Mouse (Mus musculus): ENCODE measurements around the gene Trpm4.

Gene Trpm4

DNA sequence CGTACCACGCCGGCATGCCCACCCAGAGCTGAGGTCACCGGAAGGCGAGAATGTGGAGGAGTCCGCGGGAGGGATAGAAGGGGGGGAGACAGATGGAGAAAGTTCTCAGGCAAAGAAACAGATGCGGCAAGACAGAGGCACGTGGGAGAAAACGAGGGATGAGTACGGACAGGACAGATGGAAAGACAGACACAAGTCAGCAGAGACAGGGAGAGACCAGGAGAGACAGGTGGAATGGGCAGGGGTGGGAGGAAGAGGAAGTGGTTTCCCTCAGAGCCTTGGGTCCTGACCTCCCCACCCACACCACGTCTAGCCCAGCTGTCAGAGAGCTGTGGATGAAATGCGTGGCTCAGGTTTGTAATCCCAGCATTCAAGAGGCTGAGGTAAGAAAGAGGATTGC is 13.3 kb upstream of the Trpm4 start:
- no peak for DNase-seq (ENCODE audit: extremely low spot score)

DNA sequence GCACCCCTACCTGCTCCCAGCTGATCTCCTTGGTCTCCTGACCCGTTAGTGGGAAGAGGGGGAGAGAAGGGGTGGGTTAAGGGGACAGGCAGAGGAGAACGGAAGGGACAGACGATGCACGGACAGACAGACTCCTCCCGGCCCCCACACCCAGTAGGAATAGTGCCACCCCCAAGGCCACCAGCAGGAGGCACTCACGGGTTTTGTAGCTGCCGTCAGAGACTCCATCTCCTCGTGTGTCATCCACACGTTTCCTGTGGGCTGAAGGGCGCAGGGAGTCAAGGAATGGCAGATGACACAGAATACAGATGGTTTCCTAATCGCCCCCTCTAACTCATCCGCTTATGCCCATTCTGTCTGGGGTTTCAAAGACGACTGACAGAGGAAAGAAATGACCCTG is 10.0 kb upstream of the Trpm4 start:
- DNase-seq (ENCODE audit: extremely low spot score): no peak

DNA sequence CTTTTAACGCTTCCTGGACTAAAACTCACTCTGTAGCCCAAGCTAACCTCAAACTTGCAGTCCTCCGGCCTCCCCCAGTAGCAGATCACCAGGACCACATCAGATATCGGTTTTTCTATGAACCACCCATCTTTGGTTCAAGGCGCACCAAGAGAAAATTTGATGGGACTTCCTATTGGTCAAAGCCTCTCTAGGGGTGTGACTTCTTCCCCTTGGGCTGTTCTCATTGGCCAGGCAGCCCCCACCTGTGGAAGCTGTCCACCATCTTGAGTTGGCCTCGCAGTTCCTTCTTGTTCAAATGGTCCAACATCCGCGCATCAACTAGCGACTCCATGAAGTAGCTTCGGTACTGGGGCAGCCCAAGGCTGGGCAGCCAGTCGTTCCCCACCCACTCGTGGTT is 8.5 kb upstream of the Trpm4 start:
- DNase-seq (ENCODE audit: extremely low spot score): no peak

DNA sequence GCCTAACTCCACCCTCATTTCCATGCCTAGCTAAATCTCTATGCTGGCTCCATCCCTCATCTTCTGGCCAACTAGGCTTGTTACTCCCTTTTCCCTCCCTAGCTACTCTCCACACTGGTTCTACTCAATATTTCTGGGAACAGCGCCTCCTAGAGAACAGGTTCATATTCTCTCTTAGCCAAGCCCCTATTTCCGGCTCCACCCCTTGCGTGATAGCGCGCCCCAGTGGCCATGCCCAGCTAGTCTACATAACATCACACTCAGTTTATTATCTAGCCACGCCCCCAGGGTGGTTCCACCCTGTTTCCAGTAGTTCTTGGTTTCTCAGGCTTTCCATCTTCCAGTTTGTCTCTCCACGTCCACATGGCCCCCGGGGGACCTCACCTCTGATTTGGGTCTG is 7.7 kb upstream of the Trpm4 start:
- DNase-seq (ENCODE audit: extremely low spot score): peak; percentile 87

DNA sequence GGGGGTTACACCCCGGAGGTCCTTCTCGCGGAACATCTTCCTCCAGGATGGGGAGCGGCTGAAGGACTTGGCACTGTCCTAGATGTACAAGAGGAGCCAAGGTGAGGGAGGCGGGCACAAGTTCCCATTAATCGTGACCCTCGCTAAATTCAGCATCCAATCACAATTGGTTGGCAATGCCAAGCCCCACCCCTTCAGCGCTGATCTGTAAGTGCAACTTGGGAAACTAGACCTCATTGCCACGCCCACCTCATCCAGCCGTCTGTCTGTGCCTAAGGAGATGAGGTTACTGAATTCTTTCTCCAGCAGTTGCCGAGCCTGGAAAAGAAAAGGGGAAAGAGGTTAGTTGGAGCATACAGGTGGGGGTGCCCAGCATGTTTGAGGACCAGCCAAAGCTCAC is 7.1 kb upstream of the Trpm4 start:
- peak; percentile 75 for DNase-seq (ENCODE audit: extremely low spot score)

DNA sequence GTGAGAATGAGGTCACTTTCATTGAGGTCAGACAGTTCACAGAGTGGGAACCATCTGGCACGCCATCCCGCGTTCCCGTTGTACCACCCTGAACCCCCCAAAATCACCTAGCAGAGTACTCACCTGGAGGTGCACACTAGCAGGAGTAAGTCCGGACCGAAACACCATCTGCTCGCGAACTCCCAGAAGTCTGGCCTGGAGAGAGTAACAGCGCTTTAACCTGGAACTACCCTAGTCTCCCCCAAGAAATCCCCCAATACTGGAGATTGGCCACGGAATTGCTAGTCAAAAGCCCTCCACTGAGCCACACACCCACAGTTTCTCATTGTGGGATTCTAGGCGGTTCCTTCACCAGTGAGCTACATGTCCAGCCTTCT is 6.5 kb upstream of the Trpm4 start:
- peak; percentile 32 for DNase-seq (ENCODE audit: extremely low spot score)

DNA sequence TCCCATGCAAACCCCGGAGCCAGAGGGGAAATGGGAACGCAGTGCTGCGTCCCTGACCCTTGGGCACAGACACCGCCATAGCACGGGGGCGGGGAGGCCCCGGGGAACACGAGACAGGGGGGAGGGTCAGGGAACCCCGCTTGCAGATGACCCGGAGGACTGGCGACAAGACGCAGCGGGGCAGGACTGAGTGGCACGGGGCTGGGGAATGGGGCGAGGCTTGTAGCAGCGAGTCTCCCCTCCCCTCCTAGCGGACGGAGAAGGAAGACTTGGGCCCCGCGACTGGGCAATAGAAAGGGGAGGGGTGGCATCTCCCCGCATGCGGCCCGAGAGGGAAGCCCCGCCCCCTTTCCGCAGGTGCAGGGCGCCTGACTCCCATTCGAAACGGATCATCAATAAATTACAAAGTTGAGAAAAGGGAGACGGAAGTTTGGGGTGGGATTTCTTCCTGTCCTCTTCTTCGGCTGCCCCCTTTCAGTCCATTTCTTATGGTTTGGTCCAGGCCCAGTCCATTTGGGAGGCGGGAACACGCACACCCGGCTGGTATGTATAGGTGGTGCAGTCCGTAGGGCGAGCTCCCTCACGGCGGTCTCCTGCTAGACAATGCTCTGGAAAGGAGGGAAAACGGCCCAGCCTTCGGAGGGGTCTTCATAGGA is 6.0 kb upstream of the Trpm4 start:
- peak; percentile 92 for DNase-seq (ENCODE audit: extremely low spot score)

DNA sequence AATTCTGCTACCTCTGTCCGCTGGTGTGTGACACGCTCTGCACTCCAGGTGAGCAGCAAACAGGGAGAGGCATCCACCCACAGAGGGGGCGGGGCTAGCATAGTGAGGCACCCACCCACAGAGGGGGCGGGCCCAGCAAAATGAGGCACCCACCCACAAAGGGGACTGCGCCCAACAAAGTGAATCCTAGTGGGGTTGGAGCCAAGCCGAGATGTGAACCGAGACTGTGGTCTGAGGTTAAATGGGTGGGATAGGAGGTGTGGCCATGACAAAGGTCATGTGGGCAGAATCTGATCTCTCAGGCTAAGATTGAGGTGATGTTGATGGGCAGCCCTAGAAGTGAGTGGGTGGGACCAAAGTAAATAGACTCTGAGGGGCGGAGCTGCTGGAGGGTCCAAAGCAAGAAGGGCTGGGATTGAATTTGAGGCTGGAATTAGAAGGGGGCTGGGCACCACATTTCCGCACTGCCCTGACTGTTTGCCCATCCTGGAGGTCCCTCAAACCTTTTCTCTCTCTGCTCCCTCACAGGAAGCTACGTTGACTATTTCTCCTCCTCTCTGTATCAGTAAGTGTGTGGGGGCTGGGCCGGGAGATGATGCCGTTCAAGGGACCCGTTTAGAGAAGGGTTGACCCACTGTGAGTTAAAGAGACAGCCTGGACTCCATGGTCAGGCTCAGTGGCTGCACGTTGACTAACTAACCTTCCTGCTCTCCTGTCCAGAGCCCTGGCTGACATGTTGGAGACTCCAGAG is 4.8 kb upstream of the Trpm4 start:
- peak; percentile 63 for DNase-seq (ENCODE audit: extremely low spot score)

DNA sequence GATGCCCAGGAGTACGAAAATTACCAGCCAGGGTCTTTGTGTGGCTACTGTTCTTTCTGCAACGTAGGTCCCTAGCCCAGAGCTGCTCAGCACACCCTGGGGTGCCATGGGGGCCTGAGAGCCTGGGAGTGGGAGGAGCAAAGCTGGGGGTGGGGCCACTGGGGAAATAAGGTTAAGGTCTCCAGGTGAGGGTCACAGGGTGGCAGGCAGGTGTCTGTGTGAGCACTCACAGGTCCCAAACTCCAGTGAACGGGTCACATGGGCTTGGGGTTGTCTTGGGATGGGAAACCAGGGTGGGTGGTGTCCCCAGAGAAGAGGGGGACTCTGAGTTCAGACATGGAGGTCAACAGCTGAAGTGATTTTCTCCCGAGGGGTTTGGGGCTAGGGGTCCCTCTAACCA is 3.9 kb upstream of the Trpm4 start:
- DNase-seq (ENCODE audit: extremely low spot score): no peak

DNA sequence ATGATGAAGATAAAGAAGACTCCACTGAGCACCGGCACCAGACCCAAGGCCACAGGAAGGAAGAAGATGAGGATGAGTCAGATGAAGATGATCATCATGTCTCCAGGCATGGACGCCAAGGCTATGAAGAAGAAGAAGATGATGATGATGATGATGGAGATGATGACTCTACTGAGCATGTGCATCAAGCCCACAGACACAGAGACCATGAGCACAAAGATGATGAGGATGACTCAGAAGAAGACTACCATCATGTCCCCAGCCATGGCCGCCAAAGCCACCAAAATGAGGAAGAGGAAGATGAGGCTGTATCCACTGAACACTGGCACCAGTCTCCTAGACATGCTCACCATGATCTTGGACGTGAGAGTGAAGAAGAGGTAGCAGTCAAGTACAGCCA is 2.7 kb upstream of the Trpm4 start:
- no peak for DNase-seq (ENCODE audit: extremely low spot score)

DNA sequence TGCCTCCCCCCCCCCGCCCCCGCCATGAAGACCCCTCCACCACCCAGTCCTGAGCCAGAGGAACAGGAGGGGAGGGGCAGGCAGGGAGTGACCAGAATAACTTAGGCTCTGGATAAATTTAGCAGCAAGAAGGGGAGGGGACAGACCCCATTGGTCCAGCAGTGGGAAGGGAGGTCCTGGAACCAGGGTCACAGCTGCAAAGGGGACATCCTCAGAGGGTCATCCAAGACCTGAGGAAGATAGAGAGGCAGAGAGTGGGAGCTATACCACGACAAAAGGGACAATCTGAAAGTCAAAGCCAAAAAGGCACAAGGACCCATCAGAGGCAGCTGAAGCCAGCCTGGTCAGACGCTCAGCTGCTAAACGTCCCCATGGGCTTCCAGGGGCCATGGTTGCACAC is 1.5 kb upstream of the Trpm4 start, which contains the start of gene Hrc:
Hrc (plus strand) TSS at position 235 of the 400 bp plus-strand sequence.
- no peak for DNase-seq (ENCODE audit: extremely low spot score)

DNA sequence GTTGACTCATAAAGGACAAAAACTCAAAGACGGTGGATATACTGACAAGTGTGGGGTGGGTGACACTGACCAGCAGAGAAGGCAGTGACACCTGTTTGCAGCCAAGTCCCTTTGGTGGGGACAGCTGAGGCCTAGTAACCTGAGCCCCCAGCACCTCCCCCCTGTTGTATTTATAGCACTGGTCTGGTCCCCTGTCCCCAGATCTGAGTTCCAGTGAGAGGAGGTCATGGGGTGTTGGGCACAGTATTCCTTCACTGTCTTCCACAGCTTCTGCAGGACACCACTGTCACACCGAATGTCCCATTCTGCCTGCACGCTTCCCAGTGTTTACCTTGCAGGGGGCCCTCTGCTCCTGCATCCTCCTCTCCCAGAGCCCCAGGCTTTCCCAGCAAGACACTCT is 1.0 kb upstream of the Trpm4 start:
- DNase-seq (ENCODE audit: extremely low spot score): no peak

DNA sequence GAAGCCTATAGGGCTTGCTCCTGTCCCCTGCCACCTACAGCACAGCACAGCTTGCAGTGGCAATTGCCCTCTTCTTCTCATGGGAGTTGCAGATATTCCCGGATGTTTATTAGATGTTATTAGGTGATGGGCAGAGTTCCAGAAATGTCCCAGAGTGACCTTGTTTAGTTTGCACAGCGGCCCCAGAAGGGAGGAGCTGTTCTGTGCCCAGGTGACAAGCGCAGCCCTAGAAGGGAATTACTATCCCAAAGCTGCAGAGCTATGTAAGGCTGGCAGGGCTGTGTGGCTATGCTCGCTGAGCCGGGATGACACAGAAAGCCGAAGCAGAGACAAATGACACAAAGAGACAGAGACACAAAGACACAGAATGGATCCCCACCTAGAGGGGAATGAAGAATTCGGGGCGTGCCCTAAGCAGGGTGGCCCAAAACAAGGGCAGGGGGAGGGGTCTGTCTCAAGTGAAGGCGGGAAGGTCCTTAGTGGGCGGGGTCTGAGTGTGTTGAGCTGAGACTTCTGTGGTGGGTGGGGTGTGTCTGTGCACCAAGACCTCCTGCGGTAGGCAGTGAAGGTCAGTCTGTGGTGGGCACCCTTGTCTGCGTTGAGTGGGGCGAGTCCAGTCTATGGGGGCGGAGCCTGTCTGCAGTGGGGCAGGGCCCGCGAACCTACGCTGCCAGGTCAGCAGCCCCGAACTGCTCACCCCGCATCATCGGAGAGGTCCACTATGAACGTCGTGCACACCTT is 725 bp downstream of the Trpm4 start:
- peak; percentile 75 for DNase-seq (ENCODE audit: extremely low spot score)

DNA sequence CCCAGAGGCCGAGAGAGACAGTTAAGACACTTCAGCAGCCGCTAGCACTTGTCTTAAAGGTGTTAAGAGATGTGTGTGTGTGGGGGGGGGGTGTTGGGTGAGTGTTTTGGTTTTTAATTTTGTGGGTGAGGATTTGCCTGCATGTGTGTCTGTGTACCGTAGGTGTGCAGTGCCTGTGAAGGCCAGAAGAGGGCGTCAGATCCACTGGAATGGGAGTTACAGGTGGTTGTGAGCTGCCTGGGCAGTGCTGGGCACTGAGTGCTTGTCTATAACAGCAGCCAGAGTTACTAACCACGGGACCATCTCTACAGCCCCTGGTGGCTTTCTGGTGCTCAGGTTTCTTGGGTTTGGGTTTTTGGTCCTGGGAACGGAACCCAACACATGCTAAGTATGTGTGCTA is 2.1 kb downstream of the Trpm4 start:
- no peak for DNase-seq (ENCODE audit: extremely low spot score)

DNA sequence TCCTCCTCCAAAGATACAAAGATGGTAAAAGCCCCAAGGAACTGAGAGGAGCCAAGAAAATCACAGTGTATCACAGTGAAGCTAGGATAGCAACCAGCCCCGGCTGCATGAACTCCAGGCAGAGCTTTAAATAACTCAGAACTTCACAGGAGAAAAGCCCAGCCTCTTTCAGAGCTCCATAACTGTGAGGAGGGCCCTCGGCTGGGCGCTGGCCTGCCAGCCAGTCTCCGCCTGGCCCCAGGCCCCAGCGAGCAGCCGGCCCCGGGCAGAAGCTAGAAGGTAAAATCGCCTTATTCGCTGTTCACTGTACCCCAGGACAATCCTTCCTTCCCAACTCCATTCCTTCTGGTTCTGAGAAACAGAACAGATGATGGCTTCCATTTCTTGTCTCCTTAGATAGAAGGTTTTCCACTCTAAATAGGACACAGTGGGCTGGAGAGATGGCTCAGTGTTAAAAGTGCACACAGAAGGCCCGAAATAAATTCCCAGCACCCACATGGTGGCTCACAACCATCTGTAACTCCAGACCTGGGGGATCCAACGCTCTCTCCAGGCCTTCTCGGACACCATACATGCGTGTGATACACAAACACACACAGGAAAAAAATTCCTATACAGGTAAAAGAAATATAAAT is 4.6 kb downstream of the Trpm4 start:
- no peak for DNase-seq (ENCODE audit: extremely low spot score)

DNA sequence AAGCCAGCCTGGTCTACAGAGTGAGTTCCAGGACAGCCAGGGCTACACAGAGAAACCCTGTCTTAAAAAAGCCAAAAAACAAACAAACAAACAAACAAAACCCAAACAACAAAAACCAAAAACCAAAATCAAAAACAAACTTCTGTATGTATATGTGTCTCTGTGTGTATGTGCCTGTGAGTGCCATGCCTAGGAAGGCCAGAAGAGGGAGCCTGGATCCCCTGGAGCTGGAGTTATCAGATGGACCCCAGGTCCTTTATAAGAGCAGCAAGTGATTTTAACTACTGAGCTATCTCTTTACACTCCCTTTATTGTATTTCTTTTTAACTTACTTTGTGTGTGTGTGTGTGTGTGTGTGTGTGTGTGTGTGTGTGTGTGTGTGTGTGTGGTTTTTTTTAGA is 7.8 kb downstream of the Trpm4 start:
- DNase-seq (ENCODE audit: extremely low spot score): no peak

DNA sequence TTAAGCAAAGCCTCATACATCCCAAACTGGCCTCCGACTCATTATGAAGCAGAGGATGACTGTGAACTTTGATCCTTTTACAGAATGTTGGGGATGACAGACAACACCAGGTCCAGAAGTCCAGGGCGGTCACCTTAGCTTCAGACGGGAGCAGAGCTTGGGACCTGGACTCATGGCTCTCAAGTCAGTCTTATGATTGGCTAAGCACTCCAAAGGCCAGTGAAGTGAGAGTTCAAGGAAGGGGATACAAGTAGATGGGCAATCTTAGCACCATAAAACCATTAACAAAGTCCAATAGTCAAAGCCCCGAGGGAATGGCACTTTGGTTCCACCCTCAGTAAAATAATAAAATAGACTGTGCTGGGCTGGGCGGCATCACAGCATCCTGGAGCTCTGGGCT is 10.5 kb downstream of the Trpm4 start:
- DNase-seq (ENCODE audit: extremely low spot score): no peak

DNA sequence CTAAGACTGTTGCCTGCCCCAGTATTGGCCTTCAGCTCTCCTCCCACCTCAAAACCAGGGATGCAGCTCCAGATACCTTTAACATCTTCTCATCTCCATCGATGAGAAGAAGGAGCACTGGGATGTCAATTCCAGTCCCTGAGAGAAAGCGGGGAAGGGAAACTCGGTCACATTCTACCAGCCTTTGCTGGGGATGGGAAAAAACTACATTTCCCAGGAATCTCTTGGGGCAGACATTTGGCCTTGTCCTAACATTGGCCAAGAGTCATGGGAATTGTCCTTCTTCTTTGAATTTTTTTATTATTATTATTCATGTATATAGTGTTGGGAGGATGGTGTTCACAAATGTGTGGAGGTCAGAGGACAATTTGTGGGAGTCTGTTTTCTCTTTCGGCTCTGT is 11.3 kb downstream of the Trpm4 start:
- no peak for DNase-seq (ENCODE audit: extremely low spot score)

DNA sequence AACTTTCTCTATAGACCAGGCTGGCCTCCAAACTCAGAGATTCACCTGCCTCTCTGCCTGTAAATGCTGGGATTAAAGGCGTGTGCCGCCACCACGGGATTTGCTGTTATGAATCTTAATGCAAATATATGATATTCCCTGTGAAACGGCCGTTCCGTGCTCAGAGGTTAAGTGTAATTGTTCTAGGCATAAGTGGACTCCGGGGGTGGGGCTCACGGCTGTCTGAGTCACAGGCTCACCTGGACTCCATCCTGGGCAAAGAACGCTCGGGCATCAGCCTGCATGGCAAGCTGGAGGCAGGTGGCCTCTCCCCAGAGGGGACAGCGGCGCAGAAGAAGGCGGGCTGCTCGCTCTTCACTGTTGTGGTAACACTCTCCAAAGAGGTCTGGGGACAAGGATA is 17.0 kb downstream of the Trpm4 start:
- no peak for DNase-seq (ENCODE audit: extremely low spot score)

DNA sequence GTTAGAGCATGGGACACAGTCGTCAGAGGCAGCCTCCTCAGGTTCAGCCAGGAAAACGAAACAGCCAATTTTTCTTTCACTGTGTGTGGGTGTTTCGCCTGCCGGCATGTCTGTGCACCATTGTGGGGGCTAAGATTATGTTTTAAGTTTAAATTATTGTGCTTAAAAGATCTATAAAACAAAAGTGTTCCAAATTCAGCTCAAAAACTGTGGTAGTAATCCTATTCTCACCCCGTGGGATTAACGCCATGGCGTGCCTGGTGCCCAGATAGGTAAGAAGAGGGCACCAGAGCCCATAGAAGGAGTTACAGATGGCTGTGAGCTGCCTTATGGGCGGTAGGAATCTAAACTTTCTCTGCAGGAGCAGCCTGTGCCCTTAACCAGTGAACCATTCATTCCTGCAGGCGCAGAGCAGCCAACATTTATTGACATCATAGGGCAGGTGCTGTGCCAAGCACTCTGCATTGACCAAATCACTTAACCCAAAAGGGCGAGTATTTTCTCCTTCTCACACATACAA is 18.3 kb downstream of the Trpm4 start:
- DNase-seq (ENCODE audit: extremely low spot score): no peak

DNA sequence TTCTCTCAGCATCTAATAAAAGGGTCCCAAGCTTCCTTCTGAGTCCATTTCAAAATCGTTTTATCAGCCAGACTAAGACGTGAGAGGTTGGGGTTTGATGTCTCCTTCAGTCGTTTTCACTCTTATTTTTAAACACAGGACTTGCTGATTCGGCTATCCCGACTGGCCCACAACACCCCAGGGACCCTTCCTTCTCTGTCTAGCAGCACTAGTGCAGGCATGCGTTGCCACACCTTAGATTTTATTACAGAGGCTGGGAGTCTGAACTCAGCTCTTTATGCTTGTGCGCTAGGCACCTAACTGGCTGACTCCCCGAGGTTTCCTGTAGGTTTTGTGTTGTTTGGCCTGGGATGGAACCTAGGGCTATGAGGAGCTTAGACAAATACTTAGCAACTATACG is 20.1 kb downstream of the Trpm4 start:
- DNase-seq (ENCODE audit: extremely low spot score): no peak

DNA sequence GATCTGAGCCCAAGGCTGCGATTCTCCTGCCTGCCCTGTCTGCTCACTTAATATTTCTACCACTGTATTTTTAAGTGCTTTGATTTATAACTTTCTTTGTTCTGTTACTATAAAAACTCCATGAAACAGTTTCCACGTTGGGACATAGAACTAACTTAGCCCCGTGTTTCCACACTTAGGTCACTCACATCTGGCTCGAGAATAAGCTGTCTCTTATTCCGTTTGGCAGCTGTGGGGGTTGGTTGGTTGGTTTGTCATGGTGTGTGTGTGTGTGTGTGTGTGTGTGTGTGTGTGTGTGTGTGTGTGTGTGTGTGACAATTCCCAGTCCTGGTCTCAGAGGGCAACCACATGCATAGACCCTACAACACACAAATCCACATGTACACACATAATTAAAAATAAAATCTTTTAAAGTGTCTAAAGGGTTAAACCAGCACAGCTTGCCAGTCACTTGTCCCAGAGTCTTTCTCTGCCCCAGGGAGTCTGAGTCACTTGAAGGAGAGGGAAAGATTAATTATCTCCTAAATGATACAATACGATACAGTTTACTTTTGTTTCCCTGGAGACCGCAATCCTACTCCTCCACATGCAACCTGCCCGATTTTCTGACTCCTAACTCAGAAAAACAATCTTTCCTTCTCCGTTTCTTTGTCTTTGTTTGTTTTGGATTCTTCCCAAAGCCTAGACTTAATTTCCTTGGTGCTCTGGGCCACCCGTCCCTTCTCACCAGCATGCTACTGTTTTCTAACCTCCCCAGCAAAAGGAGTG is 20.7 kb downstream of the Trpm4 start:
- no peak for DNase-seq (ENCODE audit: extremely low spot score)
